Mouse (Mus musculus) cerebellum, adult 11 months (tissue): Measurements from ENCODE around the gene Hoxc5.

Source experiments
- DNase-seq: peaks from one replicate; pipeline ENCODE4 v3.0.0; 2022

Hoxc5 gene

GRCm38 (mm10) chr15:102945185-102946077, 21.8 kb upstream of the Hoxc5 start:
- no peak for DNase-seq

GRCm38 (mm10) chr15:102947276-102947675, 20.0 kb upstream of the Hoxc5 start:
- no peak for DNase-seq

GRCm38 (mm10) chr15:102948842-102949241, 18.4 kb upstream of the Hoxc5 start:
- no peak for DNase-seq

- DNase-seq = no peak
These were observed 17.5 kb upstream of the Hoxc5 start for GRCm38 (mm10) chr15:102949696-102950095.

- DNase-seq = no peak
These were observed 16.4 kb upstream of the Hoxc5 start for GRCm38 (mm10) chr15:102950877-102951276.

GRCm38 (mm10) chr15:102953561-102953960, 13.7 kb upstream of the Hoxc5 start:
- no peak for DNase-seq

GRCm38 (mm10) chr15:102954192-102955006, 12.8 kb upstream of the Hoxc5 start, which contains the start of gene Hoxc11:
Hoxc11 (plus strand) TSS chr15:102954427.
- no peak for DNase-seq

GRCm38 (mm10) chr15:102955007-102955382, 12.2 kb upstream of the Hoxc5 start:
- no peak for DNase-seq

GRCm38 (mm10) chr15:102955833-102956640, 11.2 kb upstream of the Hoxc5 start:
- DNase-seq = no peak

GRCm38 (mm10) chr15:102956906-102957305, 10.3 kb upstream of the Hoxc5 start:
- DNase-seq = no peak

- no peak for DNase-seq
These were observed 7.5 kb upstream of the Hoxc5 start for GRCm38 (mm10) chr15:102959663-102960191.

GRCm38 (mm10) chr15:102961728-102962127, 5.5 kb upstream of the Hoxc5 start:
- DNase-seq = no peak

- DNase-seq = no peak
These were observed 4.8 kb upstream of the Hoxc5 start for GRCm38 (mm10) chr15:102962492-102962891.

GRCm38 (mm10) chr15:102963259-102963658, 4.0 kb upstream of the Hoxc5 start:
- DNase-seq = no peak

- DNase-seq = no peak
These were observed 3.3 kb upstream of the Hoxc5 start for GRCm38 (mm10) chr15:102963671-102964640.

- DNase-seq = no peak
These were observed 2.0 kb upstream of the Hoxc5 start for GRCm38 (mm10) chr15:102965003-102965891.

- DNase-seq = no peak
These were observed 1.1 kb upstream of the Hoxc5 start for GRCm38 (mm10) chr15:102965892-102966775.

- DNase-seq = no peak
These were observed 399 bp upstream of the Hoxc5 start, which contains the start of gene Hoxc10 for GRCm38 (mm10) chr15:102966776-102967311. Hoxc10 (plus strand) TSS chr15:102966796.
